Mouse (Mus musculus): Measurements from ENCODE around the gene Scel. TPM values are rescaled to one million over a fixed set of nuclear protein-coding genes. Genes with fewer than 3 reads are reported as not detected.

Gene Scel
- total and polyA plus RNA-seq, 2 experiments from 2014 or later: 0.26 TPM; not detected in 1

DNA sequence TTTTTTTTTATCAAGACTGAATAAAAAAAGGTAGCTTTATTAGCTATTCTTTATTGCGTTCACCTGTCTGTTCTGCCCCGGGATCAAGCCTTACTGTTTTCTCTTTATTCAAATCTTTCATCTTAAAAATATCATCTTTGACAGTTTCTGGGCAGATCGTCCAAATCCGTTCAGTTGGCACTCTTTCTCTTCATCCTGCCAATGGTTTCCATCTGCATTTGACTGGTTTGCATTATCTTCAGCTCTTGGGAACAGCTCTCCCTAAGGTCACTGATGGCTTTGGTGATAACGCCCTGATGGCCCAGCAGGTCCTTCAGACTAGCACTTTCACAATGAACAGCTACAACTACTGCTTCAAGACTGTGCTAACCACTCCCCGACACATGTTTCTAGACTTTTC lies 35.1 kb downstream of the Scel start:
- ATAC-seq (ENCODE audit: low FRiP score) (no peak), DNase-seq (ENCODE audit: low spot score) (peak; percentile 19)
- 84% methylated on average over 6 of the region's 6 CpGs for WGBS
- H3K9me3 ChIP-seq (ENCODE audit: low read length): no peaks in the 10 kb centered on the region
- H3K9ac ChIP-seq (replicated peaks; ENCODE audit: low read length, poor library complexity, severe bottlenecking): no peak overlapping the region
- H3K36me3 ChIP-seq (ENCODE audit: insufficient read depth, low read length): no peaks in the 10 kb centered on the region
- no peaks in the 10 kb centered on the region for H3K27me3 ChIP-seq (ENCODE audit: insufficient read depth, low read length)
- H3K4me3 ChIP-seq (ENCODE audit: low read depth, low read length): no peak overlapping the region
- TF ChIP-seq CTCF (IDR thresholded peaks at IDR 0.05): no peak
- no peak overlapping the region for H3K4me2 ChIP-seq (ENCODE audit: low read depth, low read length, poor library complexity, severe bottlenecking)
- H3K4me1 ChIP-seq (ENCODE audit: insufficient read depth, low read length): peaks cover 7% of the 10 kb centered on the region; the same call in 1 of the 2 replicates
- H3K27ac ChIP-seq (ENCODE audit: low read depth, low read length): no peak overlapping the region

DNA sequence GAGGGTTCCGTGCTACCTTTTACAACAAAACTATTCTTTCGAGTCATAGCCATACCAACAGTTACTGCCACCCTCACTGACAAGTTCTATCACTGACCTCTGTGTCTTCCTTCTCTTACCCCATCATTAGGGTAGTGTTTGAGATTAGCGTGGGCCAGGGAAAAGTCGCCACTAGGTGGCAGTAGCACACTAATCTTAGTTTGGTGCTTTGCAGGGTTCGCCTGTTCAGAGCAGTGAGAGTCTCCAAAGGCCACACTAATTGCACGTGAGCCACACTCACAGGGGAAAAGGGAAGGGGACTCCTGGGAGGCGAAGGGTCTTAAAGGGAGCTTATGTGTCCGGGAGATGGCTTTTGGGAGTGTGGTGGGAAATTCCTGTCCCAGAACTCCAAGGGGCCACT lies 37.3 kb downstream of the Scel start:
- H3K4me3 ChIP-seq (ENCODE audit: low read depth, low read length): no peak overlapping the region
- DNase-seq (ENCODE audit: low spot score) (peak; percentile 91), ATAC-seq (ENCODE audit: low FRiP score) (peak; percentile 74)
- H3K9me3 ChIP-seq (ENCODE audit: low read length): no peaks in the 10 kb centered on the region
- H3K4me1 ChIP-seq (ENCODE audit: insufficient read depth, low read length): peaks cover 9% of the 10 kb centered on the region; the same call in 1 of the 2 replicates
- TF ChIP-seq CTCF (IDR thresholded peaks at IDR 0.05): peak; percentile 91
- H3K27ac ChIP-seq (ENCODE audit: low read depth, low read length): no peak overlapping the region
- no peak overlapping the region for H3K4me2 ChIP-seq (ENCODE audit: low read depth, low read length, poor library complexity, severe bottlenecking)
- no peaks in the 10 kb centered on the region for H3K27me3 ChIP-seq (ENCODE audit: insufficient read depth, low read length)
- H3K36me3 ChIP-seq (ENCODE audit: insufficient read depth, low read length): no peaks in the 10 kb centered on the region
- no peak overlapping the region for H3K9ac ChIP-seq (replicated peaks; ENCODE audit: low read length, poor library complexity, severe bottlenecking)
- WGBS: 18% methylated on average over 8 of the region's 8 CpGs

DNA sequence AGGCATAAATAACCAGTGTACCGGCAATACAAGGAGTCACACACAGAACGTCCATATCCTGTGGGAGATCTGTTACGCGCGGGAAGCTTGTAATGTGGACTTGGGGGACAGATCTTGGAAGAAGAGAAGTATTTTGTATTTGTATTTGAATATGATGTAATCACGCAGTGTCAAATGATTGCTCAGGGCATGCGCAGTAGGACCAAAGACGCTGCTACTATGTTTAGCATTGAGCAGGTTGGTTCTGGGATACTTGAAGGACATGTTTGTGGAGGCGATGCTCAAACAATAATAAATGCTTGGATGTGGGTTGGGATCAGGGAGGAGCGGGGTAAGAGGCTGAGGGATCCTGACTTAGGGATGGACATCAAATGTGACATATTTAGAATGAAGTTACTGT lies 37.8 kb downstream of the Scel start:
- peaks cover 9% of the 10 kb centered on the region; the same call in 1 of the 2 replicates for H3K4me1 ChIP-seq (ENCODE audit: insufficient read depth, low read length)
- H3K36me3 ChIP-seq (ENCODE audit: insufficient read depth, low read length): no peaks in the 10 kb centered on the region
- no peak overlapping the region for H3K9ac ChIP-seq (replicated peaks; ENCODE audit: low read length, poor library complexity, severe bottlenecking)
- WGBS: 75% methylated on average over 10 of the region's 10 CpGs
- H3K9me3 ChIP-seq (ENCODE audit: low read length): no peaks in the 10 kb centered on the region
- no peak overlapping the region for H3K27ac ChIP-seq (ENCODE audit: low read depth, low read length)
- no peaks in the 10 kb centered on the region for H3K27me3 ChIP-seq (ENCODE audit: insufficient read depth, low read length)
- no peak overlapping the region for H3K4me2 ChIP-seq (ENCODE audit: low read depth, low read length, poor library complexity, severe bottlenecking)
- ATAC-seq (ENCODE audit: low FRiP score) (0 out of 2 replicates have a peak, but pooled peaks have one; percentile 20), DNase-seq (ENCODE audit: low spot score) (no peak)
- TF ChIP-seq CTCF (IDR thresholded peaks at IDR 0.05): no peak
- H3K4me3 ChIP-seq (ENCODE audit: low read depth, low read length): no peak overlapping the region

DNA sequence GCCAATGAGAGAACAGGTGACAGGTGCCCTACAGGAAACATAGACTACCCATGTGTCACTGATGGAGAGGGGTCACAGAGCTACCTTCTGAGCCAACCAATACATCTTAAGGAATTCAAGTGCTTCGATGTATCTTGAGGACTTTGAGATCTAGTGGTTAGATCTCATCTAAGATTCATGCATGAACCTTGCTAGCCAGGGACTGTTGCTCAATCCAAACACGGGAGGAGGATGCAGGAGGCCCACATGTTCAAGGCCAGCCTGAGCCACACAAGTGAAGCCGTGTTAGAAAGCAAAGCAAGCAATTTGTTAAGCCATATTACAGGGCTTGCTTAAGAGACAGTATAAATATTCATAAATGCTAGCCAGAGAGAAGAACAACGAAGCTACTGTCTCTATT lies 38.8 kb downstream of the Scel start:
- TF ChIP-seq CTCF (IDR thresholded peaks at IDR 0.05): no peak
- H3K36me3 ChIP-seq (ENCODE audit: insufficient read depth, low read length): no peaks in the 10 kb centered on the region
- peaks cover 5% of the 10 kb centered on the region; the same call in 1 of the 2 replicates for H3K4me1 ChIP-seq (ENCODE audit: insufficient read depth, low read length)
- DNase-seq (ENCODE audit: low spot score) (no peak), ATAC-seq (ENCODE audit: low FRiP score) (0 out of 2 replicates have a peak, but pooled peaks have one; percentile 28)
- H3K4me3 ChIP-seq (ENCODE audit: low read depth, low read length): no peak overlapping the region
- no peak overlapping the region for H3K4me2 ChIP-seq (ENCODE audit: low read depth, low read length, poor library complexity, severe bottlenecking)
- peak overlapping the region; percentile 39; the same call in 1 of the 2 replicates for H3K27ac ChIP-seq (ENCODE audit: low read depth, low read length)
- 54% methylated on average over 4 of the region's 4 CpGs for WGBS
- no peaks in the 10 kb centered on the region for H3K27me3 ChIP-seq (ENCODE audit: insufficient read depth, low read length)
- no peaks in the 10 kb centered on the region for H3K9me3 ChIP-seq (ENCODE audit: low read length)
- H3K9ac ChIP-seq (replicated peaks; ENCODE audit: low read length, poor library complexity, severe bottlenecking): no peak overlapping the region

DNA sequence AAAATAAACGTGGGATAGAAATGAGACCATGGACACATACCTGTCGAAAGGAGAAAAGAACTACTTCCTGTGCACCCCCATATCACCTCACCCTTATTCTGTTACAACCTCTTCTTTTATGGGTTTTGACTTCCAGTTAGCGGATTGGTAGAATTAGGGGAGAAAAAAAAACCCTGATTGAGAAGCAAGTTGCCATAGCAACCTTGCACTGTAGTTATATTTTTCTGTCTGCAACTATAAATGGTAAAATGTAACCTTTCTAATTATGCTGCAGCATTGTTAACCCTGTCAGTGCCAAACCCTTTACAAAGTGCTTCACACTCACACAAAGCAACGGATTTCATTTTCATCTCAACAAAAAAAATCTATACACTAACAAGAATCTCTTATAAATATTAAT lies 39.2 kb downstream of the Scel start:
- DNase-seq (ENCODE audit: low spot score): peak; percentile 68
- Histone ChIP-seq H3K27me3 (ENCODE audit: insufficient read depth, low read length) (no peaks in the 10 kb centered on the region), H3K9me3 (ENCODE audit: low read length) (no peaks in the 10 kb centered on the region), H3K27ac (ENCODE audit: low read depth, low read length) (peak overlapping the region; percentile 39; the same call in 1 of the 2 replicates), H3K9ac (replicated peaks; ENCODE audit: low read length, poor library complexity, severe bottlenecking) (no peak overlapping the region), H3K4me2 (ENCODE audit: low read depth, low read length, poor library complexity, severe bottlenecking) (no peak overlapping the region), H3K4me1 (ENCODE audit: insufficient read depth, low read length) (peaks cover 5% of the 10 kb centered on the region; the same call in 1 of the 2 replicates), H3K36me3 (ENCODE audit: insufficient read depth, low read length) (no peaks in the 10 kb centered on the region), H3K4me3 (ENCODE audit: low read depth, low read length) (no peak overlapping the region)
- 0 out of 2 replicates have a peak, but pooled peaks have one; percentile 17 for ATAC-seq (ENCODE audit: low FRiP score)
- 37% methylated on average over 4 of the region's 4 CpGs for WGBS
- no peak for TF ChIP-seq CTCF (IDR thresholded peaks at IDR 0.05)

DNA sequence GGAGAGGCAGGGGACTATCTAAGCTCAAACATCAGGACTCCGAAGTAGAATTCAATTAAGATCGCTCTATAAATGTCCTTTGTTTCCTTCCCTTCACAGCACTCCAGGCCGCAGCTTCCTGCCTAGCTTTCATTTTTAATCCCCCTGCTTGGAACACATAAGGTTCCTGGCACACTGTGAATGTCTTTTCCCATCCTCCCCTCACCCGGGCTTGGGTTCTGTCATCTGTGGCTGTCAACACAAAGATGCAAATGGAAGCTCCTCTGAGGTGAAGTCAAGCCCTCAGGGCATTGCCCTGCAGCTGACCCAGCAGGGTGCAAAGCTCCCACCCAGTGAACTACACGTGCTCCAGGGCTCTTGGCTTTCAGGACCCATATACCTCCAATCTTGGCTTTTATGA lies 43.5 kb downstream of the Scel start:
- DNase-seq (ENCODE audit: low spot score) (no peak), ATAC-seq (ENCODE audit: low FRiP score) (no peak; the same call in 1 of the 2 replicates)
- 21% methylated on average over 5 of the region's 5 CpGs for WGBS
- Histone ChIP-seq H3K9me3 (ENCODE audit: low read length) (no peaks in the 10 kb centered on the region), H3K27me3 (ENCODE audit: insufficient read depth, low read length) (no peaks in the 10 kb centered on the region), H3K9ac (replicated peaks; ENCODE audit: low read length, poor library complexity, severe bottlenecking) (no peak overlapping the region), H3K4me3 (ENCODE audit: low read depth, low read length) (no peak overlapping the region), H3K4me2 (ENCODE audit: low read depth, low read length, poor library complexity, severe bottlenecking) (no peak overlapping the region), H3K27ac (ENCODE audit: low read depth, low read length) (no peak overlapping the region), H3K36me3 (ENCODE audit: insufficient read depth, low read length) (no peaks in the 10 kb centered on the region), H3K4me1 (ENCODE audit: insufficient read depth, low read length) (peaks cover 5% of the 10 kb centered on the region; the same call in 1 of the 2 replicates)
- no peak for TF ChIP-seq CTCF (IDR thresholded peaks at IDR 0.05)

Data from midbrain, postnatal 0 days (tissue).